ENCODE assay signal across 9 mouse cellular contexts in the genomic region with DNA sequence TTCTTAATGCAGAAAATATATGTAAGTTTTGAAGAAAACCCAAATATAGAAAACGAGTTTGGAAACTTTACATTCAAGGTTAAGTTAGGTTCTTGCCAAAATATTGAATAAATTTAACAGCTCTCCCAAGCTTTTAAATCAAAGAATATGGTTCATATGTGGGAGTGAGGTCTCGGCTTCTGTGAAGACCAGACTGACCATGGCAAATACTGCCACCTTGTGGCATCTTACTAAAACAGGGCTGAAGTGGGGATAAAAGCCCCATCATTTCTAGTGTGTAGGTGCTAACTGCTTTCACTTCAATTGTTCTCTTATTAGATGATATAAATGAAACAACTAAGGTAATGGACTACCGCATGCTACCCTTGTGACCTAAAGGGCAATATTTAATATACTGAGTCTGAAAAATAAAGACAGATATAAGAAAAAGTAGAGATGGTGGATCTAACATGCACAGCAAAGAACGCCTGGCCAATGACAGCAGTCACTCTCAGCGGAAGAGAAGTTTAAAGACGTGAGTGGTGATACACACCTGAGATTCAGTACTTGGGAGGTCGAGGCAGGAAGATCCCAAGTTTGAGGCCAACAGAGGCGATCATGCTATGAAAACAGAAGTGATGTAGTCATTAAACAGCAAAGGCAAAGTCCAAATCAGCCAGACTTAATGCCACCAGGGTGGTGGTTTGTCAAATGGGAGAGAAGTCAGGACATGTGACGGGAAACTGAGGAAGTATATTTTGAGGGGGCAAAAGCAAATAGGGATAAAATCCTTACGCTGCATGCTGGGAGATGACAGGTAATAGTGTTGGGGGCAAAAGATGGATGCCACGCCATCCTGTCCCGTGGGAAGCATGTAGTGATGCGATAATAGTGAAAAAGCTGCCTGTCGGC. TPM values are rescaled to one million over a fixed set of nuclear protein-coding genes. Genes with fewer than 3 reads are reported as not detected.
DNase-seq lines count a peak whose midpoint lies in the region; ATAC-seq and TF ChIP-seq lines count a peak whose summit lies in the region.
"Had no signal": no experiment of that assay in that cellular context is flagged by ENCODE, and none has a peak within 500 bp of the region (broad histone marks: within the 10 kb centered on the region; RNA-seq: fewer than 3 reads in every experiment).

No protein-coding gene starts in this region.

- intact Hi-C loops in left cerebral cortex, postnatal 4 days (cut with DNase I): loop anchor here (5.0 kb wide), 2 partner anchors 348 to 1263 kb away; no protein-coding TSS in a partner anchor

- peaks cover 3% of the 10 kb centered on the region for H3K9me3 ChIP-seq in kidney, embryonic 16.5 days (ENCODE audit: low read length)
- H3K9me3 ChIP-seq in ES-E14 (ENCODE audit: control insufficient read depth, insufficient read depth, low read depth, low read length): no peaks in the 10 kb centered on the region
- H3K9me3 ChIP-seq: embryonic facial prominence, embryonic 15.5 days; liver, embryonic 15.5 days had no signal

- TF ChIP-seq CTCF in kidney, adult 2 months (conservative IDR thresholded peaks at IDR 0.05; ENCODE audit: insufficient read depth, insufficient read length, low read depth, low read length): peak; percentile 60

- in situ Hi-C loops in ES-E14 (cut with MboI; ENCODE audit: low sequenced_read_pairs in 2 of 2, unreplicated experiment in 2 of 2): no loop called here

- no peaks in the 10 kb centered on the region for H3K27me3 ChIP-seq in kidney, adult 2 months (replicated peaks; ENCODE audit: control insufficient read depth, insufficient read depth, low read length)
- H3K27me3 ChIP-seq in kidney, embryonic 16.5 days (ENCODE audit: insufficient read depth, low read length): no peaks in the 10 kb centered on the region
- H3K27me3 ChIP-seq: embryonic facial prominence, embryonic 15.5 days; liver, embryonic 15.5 days had no signal

- 82% methylated on average over 14 of the region's 14 CpGs for WGBS in kidney, adult 2 months
- WGBS in kidney, embryonic 16.5 days: 85% methylated on average over 14 of the region's 14 CpGs

- H3K9ac ChIP-seq in kidney, embryonic 16.5 days (replicated peaks; ENCODE audit: low read length): no peak overlapping the region
- H3K9ac ChIP-seq in ES-E14 (ENCODE audit: insufficient read depth, low read depth, low read length, poor library complexity, severe bottlenecking): no peak overlapping the region
- H3K9ac ChIP-seq: embryonic facial prominence, embryonic 15.5 days; liver, embryonic 15.5 days had no signal

- H3K4me3 ChIP-seq in kidney, adult 2 months (ENCODE audit: insufficient read depth, low read depth, low read length): no peak overlapping the region
- H3K4me3 ChIP-seq in kidney, embryonic 16.5 days (ENCODE audit: low read length): no peak overlapping the region
- H3K4me3 ChIP-seq in ES-E14 (ENCODE audit: insufficient read depth in 1 of 2, low read depth in 1 of 2, low read length in 2 of 2, poor library complexity in 1 of 2, severe bottlenecking in 1 of 2): no peak overlapping the region
- H3K4me3 ChIP-seq: embryonic facial prominence, embryonic 15.5 days; liver, embryonic 15.5 days had no signal

- peaks cover 4% of the 10 kb centered on the region; the same call in 1 of the 2 replicates for H3K4me1 ChIP-seq in kidney, adult 2 months (ENCODE audit: control insufficient read depth, insufficient read depth, low read length)
- peaks cover 9% of the 10 kb centered on the region; the same call in 1 of the 2 replicates for H3K4me1 ChIP-seq in kidney, embryonic 16.5 days (ENCODE audit: insufficient read depth, low read length)
- H3K4me1 ChIP-seq in ES-E14 (ENCODE audit: control insufficient read depth in 2 of 2, insufficient read depth in 2 of 2, low read length in 2 of 2, poor library complexity in 1 of 2): peaks cover 0 to 2% of the 10 kb centered on the region in 2 experiments; a peak in 2 of 4 replicates
- H3K4me1 ChIP-seq: liver, embryonic 15.5 days had no signal

- TF ChIP-seq POLR2A in kidney, adult 2 months (IDR thresholded peaks at IDR 0.05; ENCODE audit: low read depth, low read length): no peak

- no peak for ATAC-seq in kidney, embryonic 16.5 days (ENCODE audit: low FRiP score, low TSS enrichment)

- DNase-seq in kidney, adult 2 months: peak; percentile 52
- DNase-seq in ES-E14 (ENCODE audit: low read depth, low spot score): no peak
- peak; percentile 16 for DNase-seq in c-Kit-negative CD71-positive TER-119-positive erythroid progenitor cells, embryonic 14.5 days (ENCODE audit: low read depth, low spot score)
- peak; percentile 22 for DNase-seq in liver
- DNase-seq in thymus, postnatal 4 days: peak; percentile 32
- no peak for DNase-seq in left cerebral cortex, postnatal 4 days

- H3K36me3 ChIP-seq in kidney, adult 2 months (ENCODE audit: control insufficient read depth, insufficient read depth, low read length): no peaks in the 10 kb centered on the region; the same call in 1 of the 2 replicates
- H3K36me3 ChIP-seq in kidney, embryonic 16.5 days (ENCODE audit: insufficient read depth, low read length): peaks cover 33% of the 10 kb centered on the region
- peaks cover 29% of the 10 kb centered on the region for H3K36me3 ChIP-seq in ES-E14 (ENCODE audit: control insufficient read depth, insufficient read depth, low read length, poor library complexity, severe bottlenecking)

- no peak overlapping the region for H3K4me2 ChIP-seq in kidney, embryonic 16.5 days (replicated peaks; ENCODE audit: low read depth, low read length)
- H3K4me2 ChIP-seq: embryonic facial prominence, embryonic 15.5 days; liver, embryonic 15.5 days had no signal

- no peak overlapping the region for H3K27ac ChIP-seq in kidney, adult 2 months (ENCODE audit: insufficient read depth, low read depth, low read length)
- no peak overlapping the region for H3K27ac ChIP-seq in kidney, embryonic 16.5 days (ENCODE audit: low read length)
- no peak overlapping the region for H3K27ac ChIP-seq in ES-E14 (ENCODE audit: insufficient read depth, low read depth, low read length, poor library complexity, severe bottlenecking)
- H3K27ac ChIP-seq: embryonic facial prominence, embryonic 15.5 days; liver, embryonic 15.5 days had no signal

TF ChIP-seq in ES-E14, 5 proteins besides CTCF, POLR2A, EP300 and RAD21:
- TF ChIP-seq ZC3H11A (IDR thresholded peaks at IDR 0.05; ENCODE audit: borderline replicate concordance, low read depth, low read length) (0 out of 2 replicates have a peak, but pooled peaks have one; percentile 11), CHD2 (IDR thresholded peaks at IDR 0.05; ENCODE audit: low read depth, low read length) (no peak)

RNA-seq across cellular contexts. Expression of a gene that starts 12.5 kb away (rescaled TPM):
- 15.8 and 21.4 TPM in 2 replicates for polyA plus RNA-seq in kidney, adult 2 months (2012; rRNA removed)
- polyA plus RNA-seq in kidney, embryonic 16.5 days (2015; fragmentation: Nextera tagmentation; extraction: Ambion mirVana): 156 and 164 TPM in 2 replicates
- total RNA-seq in ES-E14 (2012; rRNA removed): 123 and 158 TPM in 2 replicates
- total RNA-seq in left cerebral cortex, postnatal 4 days (2021): 10 to 100 TPM; 39.7 to 45.9 TPM

Comparison
In these comparisons a context has a peak if more than half of its experiments do, and no peak if none do; other contexts are left out.
1. DNase-seq: peak in kidney, adult 2 months (single experiment), c-Kit-negative CD71-positive TER-119-positive erythroid progenitor cells, embryonic 14.5 days (single experiment), liver (single experiment) and thymus, postnatal 4 days (single experiment); none in ES-E14 (single experiment) and left cerebral cortex, postnatal 4 days (single experiment).